Mouse (Mus musculus): Measurements from ENCODE around the gene Psmc3ip. TPM values are rescaled to one million over a fixed set of nuclear protein-coding genes. Genes with fewer than 3 reads are reported as not detected.
A peak's percentile ranks its signal among the peaks of the same experiment; 100 is the strongest.

Gene Psmc3ip
- polyA plus RNA-seq (2011; ENCODE audit: insufficient read length, low read depth, missing spikeins), result 10.3 and 12.9 TPM in 2 replicates

GRCm38 (mm10) chr11:101095314-101096024 is at the start of gene Psmc3ip:
TSS of gene Psmc3ip (minus strand) at chr11:101095436.
- TF ChIP-seq CTCF (IDR thresholded peaks at IDR 0.05; ENCODE audit: borderline replicate concordance, insufficient read depth, low read length) (peak; percentile 68; the same call in 1 of the 2 replicates), POLR2A (IDR thresholded peaks at IDR 0.05; ENCODE audit: low read depth, low read length) (peak; percentile 58)
- H3K4me3 ChIP-seq (ENCODE audit: insufficient read depth, low read length), result peak within 1 kb of the TSS; percentile 66
- peak within 1 kb of the TSS; percentile 60 for H3K27ac ChIP-seq (ENCODE audit: insufficient read depth, low read length)
- H3K4me1 ChIP-seq (ENCODE audit: control insufficient read depth, insufficient read depth, low read length), result no peaks in the 10 kb centered on the region; the same call in 1 of the 2 replicates

GRCm38 (mm10) chr11:101143338-101144225 is 48.3 kb upstream of the Psmc3ip start:
- no peak overlapping the region for H3K27ac ChIP-seq (ENCODE audit: insufficient read depth, low read length)
- H3K4me1 ChIP-seq (ENCODE audit: control insufficient read depth, insufficient read depth, low read length), result peaks cover 4% of the 10 kb centered on the region
- no peak for TF ChIP-seq CTCF (IDR thresholded peaks at IDR 0.05; ENCODE audit: borderline replicate concordance, insufficient read depth, low read length)
- no peak for TF ChIP-seq POLR2A (IDR thresholded peaks at IDR 0.05; ENCODE audit: low read depth, low read length)
- H3K4me3 ChIP-seq (ENCODE audit: insufficient read depth, low read length), result 0 out of 2 replicates have a peak overlapping the region, but pooled peaks have one; percentile 0

GRCm38 (mm10) chr11:101142215-101142967 is 47.2 kb upstream of the Psmc3ip start:
- Histone ChIP-seq H3K27ac (ENCODE audit: insufficient read depth, low read length) (no peak overlapping the region), H3K4me3 (ENCODE audit: insufficient read depth, low read length) (no peak overlapping the region), H3K4me1 (ENCODE audit: control insufficient read depth, insufficient read depth, low read length) (peaks cover 4% of the 10 kb centered on the region)
- TF ChIP-seq POLR2A (IDR thresholded peaks at IDR 0.05; ENCODE audit: low read depth, low read length), result no peak
- TF ChIP-seq CTCF (IDR thresholded peaks at IDR 0.05; ENCODE audit: borderline replicate concordance, insufficient read depth, low read length), result no peak

GRCm38 (mm10) chr11:101141088-101141487 is 45.9 kb upstream of the Psmc3ip start:
- Histone ChIP-seq H3K4me3 (ENCODE audit: insufficient read depth, low read length) (no peak overlapping the region), H3K27ac (ENCODE audit: insufficient read depth, low read length) (no peak overlapping the region), H3K4me1 (ENCODE audit: control insufficient read depth, insufficient read depth, low read length) (peaks cover 4% of the 10 kb centered on the region)

DNA sequence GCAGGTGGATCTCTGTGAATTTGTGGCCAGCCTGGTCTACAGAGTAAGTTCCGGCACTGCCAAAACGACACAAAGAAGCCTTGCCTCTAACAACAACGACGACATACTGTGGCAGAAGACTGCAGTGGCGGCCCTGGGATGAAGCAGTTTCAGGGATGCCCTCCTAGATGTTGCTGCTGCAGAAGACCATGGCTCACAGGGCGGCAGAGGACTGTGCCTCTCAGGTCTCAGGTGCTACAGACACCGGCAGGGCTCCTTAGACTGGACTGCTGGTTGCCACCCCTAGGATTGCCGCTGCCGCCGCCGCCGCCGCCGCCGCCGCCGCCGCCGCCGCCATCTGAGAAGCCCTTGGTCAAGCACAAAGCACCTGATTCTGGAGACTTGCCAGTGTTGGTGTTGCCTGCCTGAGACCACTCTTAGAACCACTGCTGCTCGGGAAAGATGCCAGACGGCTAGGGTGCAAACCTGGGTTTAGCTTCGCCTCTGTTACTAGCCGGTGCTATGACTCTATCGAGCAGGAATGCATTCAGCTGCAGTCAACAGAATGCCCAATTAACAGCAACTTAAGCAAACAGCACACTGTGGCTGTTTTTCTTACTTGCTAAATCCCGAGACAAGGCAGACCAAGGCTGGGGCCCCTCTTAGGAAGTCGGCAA is 45.1 kb upstream of the Psmc3ip start:
- Histone ChIP-seq H3K4me1 (ENCODE audit: control insufficient read depth, insufficient read depth, low read length) (peaks cover 4% of the 10 kb centered on the region), H3K4me3 (ENCODE audit: insufficient read depth, low read length) (no peak overlapping the region), H3K27ac (ENCODE audit: insufficient read depth, low read length) (no peak overlapping the region)
- TF ChIP-seq CTCF (IDR thresholded peaks at IDR 0.05; ENCODE audit: borderline replicate concordance, insufficient read depth, low read length), result no peak
- no peak for TF ChIP-seq POLR2A (IDR thresholded peaks at IDR 0.05; ENCODE audit: low read depth, low read length)

More at GRCm38 (mm10) chr11:101141088-101141487, 45.9 kb upstream of the Psmc3ip start:
- TF ChIP-seq CTCF (IDR thresholded peaks at IDR 0.05; ENCODE audit: borderline replicate concordance, insufficient read depth, low read length) (no peak), POLR2A (IDR thresholded peaks at IDR 0.05; ENCODE audit: low read depth, low read length) (no peak)

DNA sequence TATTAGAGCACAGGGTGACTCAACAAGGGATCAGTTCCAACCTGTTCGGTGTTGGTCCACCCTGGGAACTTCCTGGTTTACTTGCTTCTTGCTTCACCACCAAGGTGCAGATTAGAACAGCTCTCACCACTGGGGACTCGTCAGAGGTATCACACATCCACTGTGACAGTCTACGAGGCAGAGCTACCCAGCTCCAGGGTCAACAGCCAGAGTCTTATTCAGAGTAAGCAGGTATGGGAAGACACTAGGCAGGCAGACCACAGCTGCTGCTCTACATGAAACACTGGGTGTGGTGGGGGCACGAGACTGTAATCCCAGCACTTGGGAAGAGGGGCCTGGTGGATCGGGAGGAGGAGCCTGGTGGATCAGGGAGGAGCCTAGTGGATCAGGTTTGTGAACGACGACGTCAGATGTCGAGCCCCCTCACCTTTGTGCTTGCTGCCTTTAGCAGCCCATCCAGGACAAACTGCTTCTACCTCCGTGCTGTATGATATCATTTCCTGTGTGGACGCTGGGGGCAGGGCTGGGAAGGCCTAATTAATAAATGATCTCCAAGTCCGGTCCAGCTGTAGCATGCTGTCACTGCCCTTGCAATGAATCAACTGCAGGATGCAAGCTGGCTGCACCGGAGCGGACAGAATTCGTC is 43.4 kb upstream of the Psmc3ip start:
- TF ChIP-seq POLR2A (IDR thresholded peaks at IDR 0.05; ENCODE audit: low read depth, low read length) (no peak), CTCF (IDR thresholded peaks at IDR 0.05; ENCODE audit: borderline replicate concordance, insufficient read depth, low read length) (no peak)
- H3K27ac ChIP-seq (ENCODE audit: insufficient read depth, low read length), result no peak overlapping the region
- H3K4me3 ChIP-seq (ENCODE audit: insufficient read depth, low read length), result no peak overlapping the region
- peaks cover 4% of the 10 kb centered on the region for H3K4me1 ChIP-seq (ENCODE audit: control insufficient read depth, insufficient read depth, low read length)

DNA sequence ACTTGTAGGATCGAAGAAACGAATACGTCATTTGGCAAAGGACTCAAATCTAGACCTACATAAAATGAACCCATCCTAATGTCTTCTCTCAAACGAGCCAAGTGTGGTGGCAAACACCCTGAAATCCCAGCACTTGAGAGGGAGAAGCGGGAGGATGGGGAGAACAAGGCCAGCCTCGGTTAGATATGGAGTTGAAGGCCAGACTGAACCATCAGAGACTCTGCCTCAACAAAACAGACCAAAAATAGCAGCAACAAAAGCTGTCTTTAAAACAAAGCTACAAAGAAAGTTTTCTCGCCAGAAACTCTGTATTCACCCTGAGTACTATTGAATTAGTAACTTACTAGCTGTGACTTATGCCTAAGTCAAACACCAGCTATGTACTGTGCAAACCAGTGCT is 41.8 kb upstream of the Psmc3ip start:
- Histone ChIP-seq H3K4me3 (ENCODE audit: insufficient read depth, low read length) (no peak overlapping the region), H3K27ac (ENCODE audit: insufficient read depth, low read length) (no peak overlapping the region), H3K4me1 (ENCODE audit: control insufficient read depth, insufficient read depth, low read length) (peaks cover 4% of the 10 kb centered on the region)
- no peak for TF ChIP-seq CTCF (IDR thresholded peaks at IDR 0.05; ENCODE audit: borderline replicate concordance, insufficient read depth, low read length)
- no peak for TF ChIP-seq POLR2A (IDR thresholded peaks at IDR 0.05; ENCODE audit: low read depth, low read length)

DNA sequence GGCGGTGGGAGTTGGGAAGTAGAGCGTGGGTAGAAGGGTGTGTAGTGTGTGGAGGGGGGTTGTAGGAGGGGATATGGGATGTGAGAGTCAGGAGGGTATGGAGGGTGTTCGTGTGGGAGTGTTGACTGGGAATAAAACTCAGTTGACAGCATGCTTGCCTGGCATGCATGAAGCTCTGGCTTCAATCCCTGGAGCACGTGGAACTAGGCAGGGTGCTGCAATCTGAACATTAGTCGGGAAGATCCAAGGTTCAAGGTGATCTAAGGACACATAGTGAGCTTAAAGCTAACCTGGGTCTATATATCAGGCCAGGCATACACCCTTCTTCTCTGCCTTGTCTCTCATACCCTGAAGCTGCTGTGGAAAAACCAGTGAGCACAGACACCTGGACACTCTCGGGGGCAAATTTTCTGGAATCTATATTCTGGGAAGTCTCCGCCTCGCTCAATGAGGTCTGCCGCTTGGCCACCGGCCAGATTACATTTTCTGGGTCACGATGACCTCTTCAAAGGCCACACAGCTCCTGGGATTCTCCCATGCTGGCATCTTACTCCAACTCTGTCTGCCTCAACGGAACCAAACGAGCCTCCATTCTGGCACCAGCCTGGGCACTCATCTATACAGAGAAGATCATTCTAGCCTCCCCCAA is 39.1 kb upstream of the Psmc3ip start:
- H3K27ac ChIP-seq (ENCODE audit: insufficient read depth, low read length), result no peak overlapping the region
- no peak for TF ChIP-seq POLR2A (IDR thresholded peaks at IDR 0.05; ENCODE audit: low read depth, low read length)
- no peak for TF ChIP-seq CTCF (IDR thresholded peaks at IDR 0.05; ENCODE audit: borderline replicate concordance, insufficient read depth, low read length)
- no peaks in the 10 kb centered on the region for H3K4me1 ChIP-seq (ENCODE audit: control insufficient read depth, insufficient read depth, low read length)
- H3K4me3 ChIP-seq (ENCODE audit: insufficient read depth, low read length), result no peak overlapping the region
